Mouse (Mus musculus) lung, adult 2 months (tissue): ENCODE results near the gene Vmn1r217.

ENCODE experiments used
- CTCF ChIP-seq: fragments of 200-500 bp; IDR thresholded peaks from 2 replicates; pipeline ENCODE4 v1.5.1; 2011; ENCODE audit warnings: mild to moderate bottlenecking, low read length, control low read depth; ENCODE audit not compliant: insufficient read depth
- POLR2A ChIP-seq: fragments of 200-500 bp; IDR thresholded peaks from 2 replicates; pipeline ENCODE4 v1.6.1; 2011; ENCODE audit warnings: low read depth, mild to moderate bottlenecking, control low read depth, low read length, borderline replicate concordance; ENCODE audit errors: extremely low read depth

- no peak for TF ChIP-seq CTCF
- no peak for TF ChIP-seq POLR2A
Measured at GRCm38 (mm10) chr13:23138880-23139279, 20.9 kb upstream of the Vmn1r217 start.
